In the genomic region with DNA sequence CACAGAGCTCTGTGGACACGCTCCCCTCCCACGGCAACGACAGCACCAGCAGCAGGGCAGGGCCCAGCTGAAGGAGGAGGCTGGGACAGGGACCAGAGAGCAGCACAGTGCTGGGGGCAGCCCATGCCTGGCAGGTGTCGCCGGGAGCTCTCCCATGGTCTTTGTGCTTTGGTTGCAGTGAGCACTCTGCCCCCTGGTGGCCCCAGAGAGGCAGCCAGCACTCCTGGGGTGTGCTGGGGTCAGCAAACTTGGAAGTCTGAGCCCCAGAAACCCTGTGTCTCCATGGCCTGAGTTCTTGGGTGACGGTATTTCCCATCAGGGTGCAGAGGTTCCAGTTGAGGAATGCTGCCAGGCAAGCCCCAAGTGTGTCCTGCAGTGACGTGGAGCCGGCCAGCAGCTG, we compare ENCODE assay signal across 8 mouse cellular contexts. TPM values are rescaled to one million over a fixed set of nuclear protein-coding genes. Genes with fewer than 3 reads are reported as not detected.
DNase-seq lines count a peak whose midpoint lies in the region; ATAC-seq lines count a peak whose summit lies in the region.

No protein-coding gene starts in this region.

- no peaks in the 10 kb centered on the region for H3K9me3 ChIP-seq in forebrain, embryonic 11.5 days (ENCODE audit: control insufficient read depth, low read length)
- H3K9me3 ChIP-seq in hindbrain, embryonic 10.5 days = no peaks in the 10 kb centered on the region

- H3K27ac ChIP-seq in forebrain, embryonic 11.5 days (ENCODE audit: low read depth, low read length) = no peak overlapping the region
- peak overlapping the region; percentile 80 for H3K27ac ChIP-seq in hindbrain, embryonic 10.5 days

- no peak overlapping the region for H3K4me2 ChIP-seq in forebrain, embryonic 11.5 days (ENCODE audit: low read depth, low read length, severe bottlenecking)

- H3K4me1 ChIP-seq in forebrain, embryonic 11.5 days (replicated peaks; ENCODE audit: control insufficient read depth, insufficient read depth, low read length) = no peaks in the 10 kb centered on the region; the same call in 1 of the 2 replicates
- H3K4me1 ChIP-seq in hindbrain, embryonic 10.5 days (replicated peaks) = peaks cover 36% of the 10 kb centered on the region

- H3K36me3 ChIP-seq in forebrain, embryonic 11.5 days (ENCODE audit: control insufficient read depth, insufficient read depth, low read length) = no peaks in the 10 kb centered on the region; the same call in 1 of the 2 replicates
- H3K36me3 ChIP-seq in hindbrain, embryonic 10.5 days = peaks cover 67% of the 10 kb centered on the region

- peak; percentile 81 for DNase-seq in CD4-positive, CD25-positive, alpha-beta regulatory T cell, adult 2 months (ENCODE audit: low read depth, low spot score)
- DNase-seq in ZHBTc4 (ENCODE audit: low read depth, low spot score) = peak; percentile 78
- DNase-seq in forebrain, embryonic 11.5 days (ENCODE audit: low spot score) = peak; percentile 82
- DNase-seq in hindbrain, embryonic 10.5 days (ENCODE audit: low spot score) = peak; percentile 66
- DNase-seq in left cerebral cortex, postnatal 4 days = peak; percentile 68
- peak; percentile 60 for DNase-seq in mesoderm, embryonic 11.5 days (ENCODE audit: low read depth, low spot score)
- DNase-seq in spleen, postnatal 10 days (ENCODE audit: low spot score in 2 of 2) = peak; percentile 57 to 78

- ATAC-seq in CD4-positive, CD25-positive, alpha-beta regulatory T cell, adult 4 months = no peak
- ATAC-seq in forebrain, embryonic 11.5 days (replicated peaks; ENCODE audit: low FRiP score) = peak; percentile 53; the same call in 1 of the 2 replicates

- 0 out of 2 replicates have a peak, but pooled peaks cover 2% of the 10 kb centered on the region for H3K27me3 ChIP-seq in forebrain, embryonic 11.5 days (ENCODE audit: control insufficient read depth, insufficient read depth, low read length)
- H3K27me3 ChIP-seq in hindbrain, embryonic 10.5 days (ENCODE audit: insufficient read depth, poor library complexity, severe bottlenecking) = no peaks in the 10 kb centered on the region

- intact Hi-C loops in left cerebral cortex, postnatal 4 days (cut with DNase I) = no loop called here

- no peak overlapping the region; the same call in 1 of the 2 replicates for H3K9ac ChIP-seq in forebrain, embryonic 11.5 days (ENCODE audit: low read length)

- WGBS in forebrain, embryonic 11.5 days = 36% methylated on average over 8 of the region's 8 CpGs
- WGBS in hindbrain, embryonic 10.5 days = 37% methylated on average over 8 of the region's 8 CpGs

- no peak overlapping the region for H3K4me3 ChIP-seq in forebrain, embryonic 11.5 days (ENCODE audit: low read depth, low read length)
- H3K4me3 ChIP-seq in hindbrain, embryonic 10.5 days = no peak overlapping the region

RNA-seq across cellular contexts. Expression of gene Fscn2, which starts 8.3 kb away (rescaled TPM):
- polyA plus RNA-seq in CD4-positive, CD25-positive, alpha-beta regulatory T cell, adult 4 months (2017; shearing (Covaris generic)) = under 1 TPM; 0.67 to 0.99 TPM
- 1.0 TPM in 1 of 2 replicates, not detected in the other for polyA plus RNA-seq in forebrain, embryonic 11.5 days (2014; fragmentation: Nextera tagmentation; extraction: Ambion mirVana)
- polyA plus RNA-seq in hindbrain, embryonic 10.5 days (2016; fragmentation: Nextera tagmentation; extraction: Ambion mirVana) = 0.50 and 0.77 TPM in 2 replicates
- total RNA-seq in left cerebral cortex, postnatal 4 days (2021) = under 1 TPM; 0.42 to 0.44 TPM

RNA-seq across cellular contexts. Expression of gene Faap100, which starts 8.9 kb away (rescaled TPM):
- 10 to 100 TPM; 17.8 to 27.0 TPM for polyA plus RNA-seq in CD4-positive, CD25-positive, alpha-beta regulatory T cell, adult 4 months (2017; shearing (Covaris generic))
- polyA plus RNA-seq in forebrain, embryonic 11.5 days (2014; fragmentation: Nextera tagmentation; extraction: Ambion mirVana) = 33.8 and 39.8 TPM in 2 replicates
- 38.0 and 45.9 TPM in 2 replicates for polyA plus RNA-seq in hindbrain, embryonic 10.5 days (2016; fragmentation: Nextera tagmentation; extraction: Ambion mirVana)
- 100 to 1,000 TPM in 1 of 2 experiments, 10 to 100 TPM in 1; 94.5 to 100 TPM for total RNA-seq in left cerebral cortex, postnatal 4 days (2021)

RNA-seq across cellular contexts. Expression of gene Actg1, which starts 21.3 kb away (rescaled TPM):
- polyA plus RNA-seq in CD4-positive, CD25-positive, alpha-beta regulatory T cell, adult 4 months (2017; shearing (Covaris generic)) = 1,000 to 10,000 TPM; 2,387 to 3,192 TPM
- 2,808 and 3,088 TPM in 2 replicates for polyA plus RNA-seq in forebrain, embryonic 11.5 days (2014; fragmentation: Nextera tagmentation; extraction: Ambion mirVana)
- 3,119 and 3,536 TPM in 2 replicates for polyA plus RNA-seq in hindbrain, embryonic 10.5 days (2016; fragmentation: Nextera tagmentation; extraction: Ambion mirVana)
- 1,000 to 10,000 TPM; 3,514 to 3,537 TPM for total RNA-seq in left cerebral cortex, postnatal 4 days (2021)
